Mouse (Mus musculus): ENCODE data around the gene Gdap1l1. TPM values are rescaled to one million over a fixed set of nuclear protein-coding genes. Genes with fewer than 3 reads are reported as not detected.
A peak's percentile ranks its signal among the peaks of the same experiment; 100 is the strongest.

Gene Gdap1l1
- 0.39 and 0.54 TPM in 2 replicates for polyA plus RNA-seq (2014; fragmentation: Nextera tagmentation; extraction: Ambion mirVana)

- Histone ChIP-seq H3K9ac (ENCODE audit: low read length) (no peak within 1 kb of the TSS), H3K27me3 (ENCODE audit: control insufficient read depth, insufficient read depth, low read length) (peaks cover 27% of the 10 kb centered on the region), H3K4me2 (ENCODE audit: low read length) (peak within 1 kb of the TSS; percentile 44), H3K27ac (replicated peaks in 1 of 2; ENCODE audit: control insufficient read depth in 1 of 2, insufficient read depth in 1 of 2, low read depth in 2 of 2, low read length in 2 of 2) (no peak within 1 kb of the TSS), H3K4me3 (ENCODE audit: control insufficient read depth in 1 of 2, insufficient read depth in 1 of 2, low read depth in 1 of 2, low read length in 2 of 2) (0 out of 4 replicates have a peak within 1 kb of the TSS, but pooled peaks of 1 of the 2 experiments have one; percentile 9), H3K4me1 (ENCODE audit: control insufficient read depth in 2 of 2, insufficient read depth in 2 of 2, low read length in 2 of 2) (peaks cover 0 to 5% of the 10 kb centered on the region in 2 experiments; a peak in 2 of 4 replicates), H3K9me3 (ENCODE audit: control insufficient read depth, low read length) (no peaks in the 10 kb centered on the region), H3K36me3 (ENCODE audit: control insufficient read depth, insufficient read depth, low read length) (no peaks in the 10 kb centered on the region)
- under 1% methylated on average over 16 of the region's 18 CpGs for WGBS
- no peak for ATAC-seq (ENCODE audit: insufficient number of reproducible peaks, insufficient read depth, low FRiP score, low read depth)
Observed at GRCm38 (mm10) chr2:163438246-163438618, at the start of gene Gdap1l1. Gene Gdap1l1 (plus strand): TSS chr2:163438476.

DNA sequence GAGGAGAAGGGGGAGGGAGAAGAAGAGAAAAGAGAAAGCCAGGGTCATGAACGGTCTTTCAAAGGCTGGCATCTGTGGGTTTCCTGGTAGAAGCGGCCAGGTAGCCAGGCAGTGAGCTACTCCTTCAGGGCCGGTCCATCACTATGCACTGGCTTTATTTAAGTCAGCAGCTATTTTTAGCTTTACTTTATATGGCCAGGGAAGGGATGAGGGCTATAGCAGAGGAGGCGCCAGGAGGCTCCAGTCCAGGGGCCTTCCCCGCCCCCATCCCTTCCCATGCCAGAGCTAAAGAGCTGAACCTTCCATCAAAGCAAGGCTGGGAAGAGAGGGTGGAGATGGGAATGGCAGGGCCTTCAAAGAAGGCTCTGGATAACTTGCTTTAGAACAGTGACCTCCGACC lies 45.8 kb upstream of the Gdap1l1 start:
- 19% methylated on average over 6 of the region's 6 CpGs for WGBS
- peaks cover 16 to 25% of the 10 kb centered on the region in 2 experiments for H3K4me1 ChIP-seq (ENCODE audit: control insufficient read depth in 2 of 2, insufficient read depth in 2 of 2, low read length in 2 of 2)
- peak overlapping the region; percentile 95 to 96 for H3K27ac ChIP-seq (replicated peaks in 1 of 2; ENCODE audit: control insufficient read depth in 1 of 2, insufficient read depth in 1 of 2, low read depth in 2 of 2, low read length in 2 of 2)
- H3K36me3 ChIP-seq (ENCODE audit: control insufficient read depth, insufficient read depth, low read length): peaks cover 35% of the 10 kb centered on the region
- H3K9me3 ChIP-seq (ENCODE audit: control insufficient read depth, low read length): no peaks in the 10 kb centered on the region
- ATAC-seq (ENCODE audit: insufficient number of reproducible peaks, insufficient read depth, low FRiP score, low read depth): peak; percentile 87
- H3K4me3 ChIP-seq (ENCODE audit: control insufficient read depth in 1 of 2, insufficient read depth in 1 of 2, low read depth in 1 of 2, low read length in 2 of 2): peak overlapping the region; percentile 76 to 91
- no peaks in the 10 kb centered on the region for H3K27me3 ChIP-seq (ENCODE audit: control insufficient read depth, insufficient read depth, low read length)
- H3K4me2 ChIP-seq (ENCODE audit: low read length): peak overlapping the region; percentile 80
- peak overlapping the region; percentile 94 for H3K9ac ChIP-seq (ENCODE audit: low read length)

GRCm38 (mm10) chr2:163393241-163393640 lies 45.0 kb upstream of the Gdap1l1 start:
- WGBS: 44% methylated on average over 10 of the region's 10 CpGs
- Histone ChIP-seq H3K4me1 (ENCODE audit: control insufficient read depth in 2 of 2, insufficient read depth in 2 of 2, low read length in 2 of 2) (peaks cover 16 to 19% of the 10 kb centered on the region in 2 experiments), H3K9ac (ENCODE audit: low read length) (peak overlapping the region; percentile 94), H3K27me3 (ENCODE audit: control insufficient read depth, insufficient read depth, low read length) (no peaks in the 10 kb centered on the region), H3K4me3 (ENCODE audit: control insufficient read depth in 1 of 2, insufficient read depth in 1 of 2, low read depth in 1 of 2, low read length in 2 of 2) (peak overlapping the region; percentile 76 to 91), H3K9me3 (ENCODE audit: control insufficient read depth, low read length) (no peaks in the 10 kb centered on the region), H3K4me2 (ENCODE audit: low read length) (peak overlapping the region; percentile 80), H3K27ac (replicated peaks in 1 of 2; ENCODE audit: control insufficient read depth in 1 of 2, insufficient read depth in 1 of 2, low read depth in 2 of 2, low read length in 2 of 2) (peak overlapping the region; percentile 84 to 95), H3K36me3 (ENCODE audit: control insufficient read depth, insufficient read depth, low read length) (peaks cover 28% of the 10 kb centered on the region)
- no peak for ATAC-seq (ENCODE audit: insufficient number of reproducible peaks, insufficient read depth, low FRiP score, low read depth)

- 26% methylated on average over 6 of the region's 6 CpGs for WGBS
- no peaks in the 10 kb centered on the region for H3K9me3 ChIP-seq (ENCODE audit: control insufficient read depth, low read length)
- peak overlapping the region; percentile 94 for H3K9ac ChIP-seq (ENCODE audit: low read length)
- ATAC-seq (ENCODE audit: insufficient number of reproducible peaks, insufficient read depth, low FRiP score, low read depth): no peak
- peak overlapping the region; percentile 84 to 95 for H3K27ac ChIP-seq (replicated peaks in 1 of 2; ENCODE audit: control insufficient read depth in 1 of 2, insufficient read depth in 1 of 2, low read depth in 2 of 2, low read length in 2 of 2)
- peaks cover 21% of the 10 kb centered on the region for H3K36me3 ChIP-seq (ENCODE audit: control insufficient read depth, insufficient read depth, low read length)
- no peaks in the 10 kb centered on the region for H3K27me3 ChIP-seq (ENCODE audit: control insufficient read depth, insufficient read depth, low read length)
- H3K4me1 ChIP-seq (ENCODE audit: control insufficient read depth in 2 of 2, insufficient read depth in 2 of 2, low read length in 2 of 2): peaks cover 23 to 26% of the 10 kb centered on the region in 2 experiments
- peak overlapping the region; percentile 76 to 91 for H3K4me3 ChIP-seq (ENCODE audit: control insufficient read depth in 1 of 2, insufficient read depth in 1 of 2, low read depth in 1 of 2, low read length in 2 of 2)
- peak overlapping the region; percentile 80 for H3K4me2 ChIP-seq (ENCODE audit: low read length)
Observed at GRCm38 (mm10) chr2:163393976-163394375, 44.3 kb upstream of the Gdap1l1 start.

DNA sequence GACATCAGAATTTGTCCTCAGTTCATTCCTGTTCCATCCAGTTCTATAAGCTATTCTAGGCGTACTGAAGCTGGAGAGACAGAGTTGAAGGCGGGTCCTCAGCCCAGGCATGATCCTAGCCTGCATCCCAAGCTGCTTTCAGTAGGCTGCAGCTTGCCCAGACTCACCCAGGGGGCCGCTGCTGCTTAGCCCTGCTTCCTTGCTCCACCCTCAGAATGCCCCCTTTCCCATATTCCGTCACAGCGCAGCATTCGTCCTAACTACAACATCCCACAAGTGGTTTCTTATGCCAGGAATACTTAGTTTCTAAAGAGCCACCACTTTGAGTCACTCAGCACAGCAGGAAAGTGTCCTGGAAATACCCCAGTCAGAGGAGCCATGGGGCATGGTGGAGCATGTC lies 43.3 kb upstream of the Gdap1l1 start:
- WGBS: 32% methylated on average over 6 of the region's 6 CpGs
- Histone ChIP-seq H3K27me3 (ENCODE audit: control insufficient read depth, insufficient read depth, low read length) (no peaks in the 10 kb centered on the region), H3K36me3 (ENCODE audit: control insufficient read depth, insufficient read depth, low read length) (peaks cover 14% of the 10 kb centered on the region), H3K9me3 (ENCODE audit: control insufficient read depth, low read length) (no peaks in the 10 kb centered on the region), H3K4me3 (ENCODE audit: control insufficient read depth in 1 of 2, insufficient read depth in 1 of 2, low read depth in 1 of 2, low read length in 2 of 2) (peak overlapping the region; percentile 76 to 91), H3K4me1 (ENCODE audit: control insufficient read depth in 2 of 2, insufficient read depth in 2 of 2, low read length in 2 of 2) (peaks cover 29 to 32% of the 10 kb centered on the region in 2 experiments), H3K9ac (ENCODE audit: low read length) (peak overlapping the region; percentile 94), H3K27ac (replicated peaks in 1 of 2; ENCODE audit: control insufficient read depth in 1 of 2, insufficient read depth in 1 of 2, low read depth in 2 of 2, low read length in 2 of 2) (peak overlapping the region; percentile 84 to 95), H3K4me2 (ENCODE audit: low read length) (peak overlapping the region; percentile 80)
- ATAC-seq (ENCODE audit: insufficient number of reproducible peaks, insufficient read depth, low FRiP score, low read depth): no peak

DNA sequence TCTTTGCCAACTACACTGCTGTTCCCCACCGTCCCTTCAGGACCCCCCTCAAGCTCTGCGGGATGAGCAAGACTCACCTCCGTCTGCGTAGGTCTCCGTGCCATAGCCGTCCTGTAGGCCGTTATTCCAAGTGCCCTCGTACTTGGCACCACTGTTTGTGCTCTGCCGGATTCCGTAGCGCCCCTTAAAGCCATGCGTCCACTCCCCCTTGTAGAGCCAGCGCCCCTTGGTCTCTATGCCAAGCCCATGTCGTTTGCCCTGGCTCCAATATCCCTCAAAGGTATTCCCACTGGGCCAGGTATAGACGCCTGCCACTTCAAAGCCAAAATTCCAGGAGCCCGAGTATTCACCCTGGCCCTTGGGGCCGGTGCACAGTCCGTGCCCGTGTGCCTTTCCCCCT lies 41.2 kb upstream of the Gdap1l1 start:
- Histone ChIP-seq H3K36me3 (ENCODE audit: control insufficient read depth, insufficient read depth, low read length) (0 out of 2 replicates have a peak, but pooled peaks cover under 1% of the 10 kb centered on the region), H3K9ac (ENCODE audit: low read length) (peak overlapping the region; percentile 94), H3K4me3 (ENCODE audit: control insufficient read depth in 1 of 2, insufficient read depth in 1 of 2, low read depth in 1 of 2, low read length in 2 of 2) (peak overlapping the region; percentile 76 to 91), H3K4me2 (ENCODE audit: low read length) (peak overlapping the region; percentile 80), H3K4me1 (ENCODE audit: control insufficient read depth in 2 of 2, insufficient read depth in 2 of 2, low read length in 2 of 2) (peaks cover 17 to 22% of the 10 kb centered on the region in 2 experiments), H3K9me3 (ENCODE audit: control insufficient read depth, low read length) (no peaks in the 10 kb centered on the region), H3K27me3 (ENCODE audit: control insufficient read depth, insufficient read depth, low read length) (no peaks in the 10 kb centered on the region), H3K27ac (replicated peaks in 1 of 2; ENCODE audit: control insufficient read depth in 1 of 2, insufficient read depth in 1 of 2, low read depth in 2 of 2, low read length in 2 of 2) (peak overlapping the region; percentile 95 to 98)
- ATAC-seq (ENCODE audit: insufficient number of reproducible peaks, insufficient read depth, low FRiP score, low read depth): no peak
- WGBS: 29% methylated on average over 19 of the region's 19 CpGs

GRCm38 (mm10) chr2:163397905-163398304 lies 40.4 kb upstream of the Gdap1l1 start, which contains the start of gene Jph2:
Gene Jph2 (minus strand): TSS chr2:163397993.
- peak; percentile 87 for ATAC-seq (ENCODE audit: insufficient number of reproducible peaks, insufficient read depth, low FRiP score, low read depth)
- Histone ChIP-seq H3K9me3 (ENCODE audit: control insufficient read depth, low read length) (no peaks in the 10 kb centered on the region), H3K9ac (ENCODE audit: low read length) (peak within 1 kb of the TSS; percentile 94), H3K36me3 (ENCODE audit: control insufficient read depth, insufficient read depth, low read length) (no peaks in the 10 kb centered on the region), H3K4me1 (ENCODE audit: control insufficient read depth in 2 of 2, insufficient read depth in 2 of 2, low read length in 2 of 2) (peaks cover 14 to 18% of the 10 kb centered on the region in 2 experiments), H3K4me2 (ENCODE audit: low read length) (peak within 1 kb of the TSS; percentile 80), H3K4me3 (ENCODE audit: control insufficient read depth in 1 of 2, insufficient read depth in 1 of 2, low read depth in 1 of 2, low read length in 2 of 2) (peak within 1 kb of the TSS; percentile 76 to 91), H3K27ac (replicated peaks in 1 of 2; ENCODE audit: control insufficient read depth in 1 of 2, insufficient read depth in 1 of 2, low read depth in 2 of 2, low read length in 2 of 2) (peak within 1 kb of the TSS; percentile 95 to 98), H3K27me3 (ENCODE audit: control insufficient read depth, insufficient read depth, low read length) (no peaks in the 10 kb centered on the region)
- 1% methylated on average over 10 of the region's 10 CpGs for WGBS

GRCm38 (mm10) chr2:163398770-163399169 lies 39.5 kb upstream of the Gdap1l1 start:
- no peak for ATAC-seq (ENCODE audit: insufficient number of reproducible peaks, insufficient read depth, low FRiP score, low read depth)
- Histone ChIP-seq H3K36me3 (ENCODE audit: control insufficient read depth, insufficient read depth, low read length) (no peaks in the 10 kb centered on the region), H3K27ac (replicated peaks in 1 of 2; ENCODE audit: control insufficient read depth in 1 of 2, insufficient read depth in 1 of 2, low read depth in 2 of 2, low read length in 2 of 2) (peak overlapping the region; percentile 95 to 98), H3K9me3 (ENCODE audit: control insufficient read depth, low read length) (no peaks in the 10 kb centered on the region), H3K4me2 (ENCODE audit: low read length) (peak overlapping the region; percentile 80), H3K4me3 (ENCODE audit: control insufficient read depth in 1 of 2, insufficient read depth in 1 of 2, low read depth in 1 of 2, low read length in 2 of 2) (peak overlapping the region; percentile 76 to 91; a peak in 3 of 4 replicates), H3K9ac (ENCODE audit: low read length) (peak overlapping the region; percentile 94), H3K4me1 (ENCODE audit: control insufficient read depth in 2 of 2, insufficient read depth in 2 of 2, low read length in 2 of 2) (peaks cover 14 to 16% of the 10 kb centered on the region in 2 experiments), H3K27me3 (ENCODE audit: control insufficient read depth, insufficient read depth, low read length) (no peaks in the 10 kb centered on the region)
- 46% methylated on average over 4 of the region's 4 CpGs for WGBS

Measured in heart, embryonic 14.5 days (tissue).